Mouse (Mus musculus): ENCODE data around the gene Kdm1b.

The Kdm1b gene

DNA sequence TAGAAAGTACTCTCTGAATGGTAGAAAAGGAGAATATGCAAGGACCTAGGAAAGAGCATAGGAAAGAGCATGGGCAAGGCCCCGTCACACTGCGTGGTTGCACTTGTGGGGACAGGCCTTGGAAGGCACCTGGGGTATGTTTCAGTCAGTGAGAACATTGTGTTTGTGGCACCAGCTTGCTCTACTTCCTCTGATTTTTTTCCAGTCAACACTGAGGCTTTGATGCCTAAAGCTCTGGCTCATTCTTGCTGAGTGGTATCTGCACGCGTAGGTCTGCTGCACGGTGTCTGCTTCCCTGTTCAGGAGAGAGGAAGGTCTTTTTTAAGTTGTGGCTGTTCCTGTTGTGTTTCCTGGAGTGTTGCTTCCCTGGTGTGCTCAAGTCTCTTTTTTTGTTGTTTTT, 13.5 kb downstream of the Kdm1b start:
- no peak for DNase-seq (ENCODE audit: low read depth, low spot score)

DNA sequence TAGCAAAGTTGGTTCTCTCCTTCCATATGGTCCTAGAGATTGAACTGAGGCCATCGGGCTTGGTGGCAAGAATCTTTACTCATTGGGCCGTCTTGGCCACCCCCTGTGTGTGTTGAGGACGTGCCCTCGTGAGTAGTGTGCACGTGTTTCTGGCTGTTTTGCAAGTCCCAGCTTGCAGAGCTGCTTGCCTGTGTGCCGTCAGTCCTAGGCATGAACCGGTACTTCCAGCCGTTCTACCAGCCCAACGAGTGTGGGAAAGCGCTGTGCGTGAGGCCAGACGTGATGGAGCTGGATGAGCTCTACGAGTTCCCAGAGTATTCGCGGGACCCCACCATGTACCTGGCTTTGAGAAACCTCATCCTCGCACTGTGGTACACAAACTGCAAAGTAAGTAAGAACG, 19.5 kb downstream of the Kdm1b start:
- DNase-seq (ENCODE audit: low read depth, low spot score) = no peak

DNA sequence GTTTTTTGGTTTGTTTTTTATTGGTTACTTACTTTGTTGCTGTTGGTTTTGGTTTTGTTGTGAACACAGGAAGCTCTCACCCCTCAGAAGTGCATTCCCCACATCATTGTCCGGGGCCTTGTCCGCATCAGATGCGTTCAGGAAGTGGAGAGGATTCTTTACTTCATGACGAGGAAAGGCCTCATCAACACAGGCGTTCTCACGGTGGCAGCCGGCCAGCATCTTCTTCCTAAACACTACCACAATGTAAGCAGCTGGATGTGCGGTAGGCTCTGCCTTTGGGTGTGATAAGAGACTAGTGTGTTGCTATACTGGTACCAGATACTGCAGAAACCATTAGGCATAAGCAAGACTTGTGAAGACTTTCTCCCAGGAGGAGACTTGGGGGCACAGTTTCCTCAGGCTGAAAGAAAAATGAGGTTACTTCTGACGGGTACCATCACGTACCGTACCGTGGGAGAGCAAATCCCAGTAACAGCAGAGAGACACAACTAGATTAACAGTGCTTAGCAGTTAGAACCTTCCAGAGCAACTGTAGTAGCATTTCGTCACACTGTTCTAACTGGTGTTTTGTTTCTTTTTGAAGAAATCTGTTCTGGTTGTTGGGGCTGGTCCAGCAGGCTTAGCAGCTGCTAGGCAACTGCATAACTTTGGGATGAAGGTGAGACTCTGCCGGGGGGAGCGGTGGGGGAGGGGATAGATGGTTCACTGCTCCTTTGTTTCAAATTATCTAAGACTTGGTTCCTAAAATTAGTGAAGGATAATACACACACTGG, 20.9 kb downstream of the Kdm1b start:
- no peak for DNase-seq (ENCODE audit: low read depth, low spot score)

DNA sequence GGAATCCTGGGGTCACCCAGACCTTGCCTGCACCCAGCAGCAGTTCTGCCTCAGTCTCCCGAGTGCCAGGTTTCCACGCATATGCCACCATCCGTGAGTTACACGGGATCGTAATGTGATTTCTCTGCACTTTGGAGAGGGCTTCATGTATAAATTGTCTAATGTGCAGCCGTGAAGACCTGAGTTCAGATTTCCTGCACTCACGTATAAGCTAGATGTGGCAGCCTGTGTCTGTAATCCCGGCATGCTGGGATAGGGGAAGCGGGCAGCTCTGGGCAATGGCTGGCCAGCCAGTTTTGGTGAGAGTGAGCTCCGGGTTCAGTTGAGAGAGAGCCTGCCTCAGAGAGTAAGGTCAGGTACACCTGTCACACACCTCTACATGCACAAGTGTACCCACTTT, 23.2 kb downstream of the Kdm1b start:
- no peak for DNase-seq (ENCODE audit: low read depth, low spot score)

DNA sequence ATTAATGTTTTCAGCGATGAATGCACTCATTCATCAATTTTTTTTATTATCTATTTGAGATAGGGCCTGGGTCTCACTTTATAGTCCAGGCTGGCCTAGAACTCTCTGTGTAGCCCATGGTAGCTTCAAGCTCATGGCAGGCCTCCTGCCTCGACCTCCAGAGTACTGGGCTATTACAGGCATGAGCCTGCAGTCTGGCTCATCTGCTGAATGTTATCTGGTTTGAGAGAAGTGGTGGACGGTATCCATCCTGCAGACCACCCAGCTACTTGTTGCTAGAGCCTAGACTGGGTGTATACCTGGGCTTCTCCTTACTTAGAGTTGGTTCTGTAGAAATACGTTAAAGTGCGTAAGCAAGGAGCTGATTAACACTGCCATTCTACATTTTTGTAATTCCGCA, 23.7 kb downstream of the Kdm1b start:
- no peak for DNase-seq (ENCODE audit: low read depth, low spot score)

DNA sequence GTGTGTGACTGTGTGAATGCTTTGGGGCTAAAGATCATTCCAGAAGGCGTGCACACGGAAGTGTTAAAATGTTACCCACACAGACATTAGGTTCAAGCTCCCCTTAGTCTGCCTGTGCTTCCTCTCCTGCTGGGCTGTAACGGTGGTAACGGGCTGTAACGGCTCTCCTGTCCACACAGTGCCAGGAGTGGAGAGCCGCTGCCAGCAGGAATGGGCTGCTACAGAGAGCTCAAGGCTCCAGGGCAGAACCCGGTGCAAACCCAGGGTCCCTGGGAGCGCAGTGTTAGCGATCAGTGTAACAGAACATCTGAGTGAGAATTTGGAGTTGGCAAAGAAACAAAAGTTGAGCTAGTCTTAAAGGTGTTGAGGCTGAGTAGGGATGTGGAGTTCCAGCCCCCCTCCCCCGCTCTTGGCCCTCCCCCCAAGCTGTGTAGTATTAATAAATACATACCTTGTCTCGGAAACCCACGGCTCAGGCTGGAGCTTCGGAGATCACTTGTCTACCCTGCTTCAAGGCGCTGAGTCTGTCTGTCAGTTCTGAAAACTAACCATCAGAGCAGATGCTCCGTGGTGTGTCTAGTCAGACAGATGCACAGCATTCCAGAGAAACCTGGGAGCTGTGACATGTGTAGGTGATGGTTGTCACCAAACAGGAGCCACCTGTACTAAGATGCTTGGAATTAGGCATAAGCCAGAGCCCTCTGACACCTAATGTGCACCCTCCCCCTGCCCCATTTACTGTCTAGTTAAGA, 27.2 kb downstream of the Kdm1b start:
- DNase-seq (ENCODE audit: low read depth, low spot score) = no peak

DNA sequence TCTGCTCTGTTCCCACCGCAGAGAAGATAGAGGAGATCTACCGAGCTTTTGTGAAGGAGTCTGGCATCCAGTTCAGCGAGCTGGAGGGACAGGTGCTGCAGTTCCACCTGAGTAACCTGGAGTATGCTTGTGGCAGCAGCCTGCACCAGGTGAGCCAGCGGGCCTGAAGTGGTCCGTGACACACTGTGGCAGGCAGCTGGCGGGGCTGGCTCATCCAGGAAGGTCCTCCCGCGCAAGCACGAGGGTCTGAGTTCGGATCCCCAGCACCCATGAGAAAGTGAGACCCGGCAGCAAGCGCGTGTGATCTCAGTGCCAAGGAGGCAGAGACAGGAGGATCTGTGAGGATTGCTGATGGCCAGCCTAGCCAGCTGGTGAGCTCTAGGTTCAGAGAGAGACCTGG, 28.6 kb downstream of the Kdm1b start:
- DNase-seq (ENCODE audit: low read depth, low spot score) = no peak

DNA sequence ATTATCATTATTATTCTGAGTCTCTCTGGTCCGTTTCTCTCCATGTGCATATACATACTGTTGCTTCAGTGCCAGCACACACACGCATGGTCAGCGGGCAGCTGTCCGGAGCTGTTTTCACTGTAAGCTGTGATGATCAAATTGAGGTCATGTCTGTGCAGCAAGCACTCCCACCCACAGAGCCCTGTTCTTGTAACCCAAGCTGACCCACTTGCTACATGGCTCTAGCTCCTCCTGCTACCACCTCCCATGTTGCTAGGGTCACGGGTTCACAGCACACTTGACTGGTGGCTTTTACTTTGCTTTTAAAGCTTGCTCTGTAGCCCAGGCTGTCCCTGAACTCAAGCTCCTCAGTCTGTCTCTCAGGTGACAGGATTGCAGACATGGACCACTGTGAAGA, 29.2 kb downstream of the Kdm1b start:
- DNase-seq (ENCODE audit: low read depth, low spot score) = no peak

DNA sequence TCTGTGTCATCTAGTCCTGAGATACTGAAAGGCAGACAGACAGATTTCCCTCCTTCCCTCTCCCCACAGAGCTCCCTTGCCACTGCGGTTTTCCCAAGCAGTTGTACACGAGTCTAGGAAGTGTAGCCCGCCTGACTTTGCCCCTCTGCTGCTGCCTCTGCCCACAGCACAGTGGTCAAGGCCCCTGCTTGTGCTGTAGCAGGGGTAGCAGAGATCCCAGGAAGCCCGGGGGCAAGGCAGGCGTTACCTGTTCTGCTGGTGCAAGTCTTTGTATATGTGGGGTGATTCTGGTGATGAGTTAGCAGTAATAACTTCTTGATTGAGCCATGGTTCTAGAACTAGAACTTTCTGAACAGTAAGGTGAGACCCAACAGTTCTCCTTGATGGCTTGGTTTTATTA, 32.9 kb downstream of the Kdm1b start:
- no peak for DNase-seq (ENCODE audit: low read depth, low spot score)

DNA sequence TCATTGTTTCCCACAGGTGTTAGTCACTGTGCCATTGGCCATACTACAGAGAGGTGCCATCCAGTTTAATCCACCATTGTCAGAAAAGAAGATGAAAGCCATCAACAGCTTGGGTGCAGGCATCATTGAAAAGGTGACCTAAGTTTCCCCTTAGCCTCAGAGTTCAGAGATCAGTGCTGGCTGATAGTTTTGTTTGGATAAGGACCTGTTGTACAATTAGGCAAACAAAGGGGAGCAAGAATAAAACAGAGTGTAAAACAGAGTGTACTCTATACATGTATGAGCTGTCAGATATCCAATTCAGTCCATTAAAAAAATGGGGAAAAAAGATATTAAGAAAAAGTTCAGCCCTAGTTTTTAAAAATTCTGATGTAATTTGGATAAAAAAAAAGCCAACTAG, 34.1 kb downstream of the Kdm1b start:
- no peak for DNase-seq (ENCODE audit: low read depth, low spot score)

DNA sequence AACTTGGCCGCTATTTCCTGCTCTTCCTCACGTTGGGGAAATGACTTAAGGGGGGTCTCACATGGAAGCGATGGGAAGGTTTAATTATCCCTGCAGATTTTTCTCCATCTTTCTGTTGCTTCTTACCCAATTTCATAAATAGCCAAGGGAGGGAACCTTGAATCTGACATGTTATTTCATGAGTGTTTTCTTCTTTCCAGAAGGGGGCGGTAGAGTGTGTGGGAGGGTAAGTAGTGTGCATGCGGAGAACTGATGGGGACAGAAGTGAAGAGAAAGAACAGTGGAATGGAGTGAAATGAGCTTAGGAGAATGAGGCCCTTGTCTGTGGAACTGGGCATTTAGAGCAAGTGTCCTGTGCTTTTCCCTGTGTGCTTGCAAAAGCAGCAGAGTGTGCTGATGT, 35.5 kb downstream of the Kdm1b start:
- DNase-seq (ENCODE audit: low read depth, low spot score) = no peak

DNA sequence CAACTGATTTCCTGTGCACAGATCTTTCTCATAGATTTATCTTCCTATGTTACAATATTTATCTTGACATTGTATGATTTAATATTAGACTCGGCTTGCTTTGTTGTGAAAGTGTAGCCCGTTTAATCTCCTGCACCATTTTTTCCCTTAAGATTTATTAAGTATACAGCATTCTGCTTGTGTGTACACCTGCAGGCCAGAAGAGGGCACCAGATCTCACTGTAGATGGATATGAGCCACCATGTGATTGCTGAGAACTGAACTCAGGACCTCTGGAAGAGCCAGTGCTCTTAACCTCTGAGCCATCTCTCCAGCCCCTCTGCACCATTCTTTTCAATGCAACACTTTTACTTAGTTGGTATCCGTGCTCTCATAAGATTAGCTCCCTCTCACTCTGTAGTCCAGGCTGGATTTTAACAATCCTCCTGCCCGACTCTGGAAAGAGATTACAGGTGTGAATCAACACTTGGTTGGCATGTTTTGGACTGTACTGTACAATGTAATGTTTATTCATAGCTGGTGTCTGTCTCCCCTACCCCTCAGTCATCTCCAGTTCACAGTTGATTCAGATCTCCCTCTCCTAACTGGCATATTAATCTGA, 37.7 kb downstream of the Kdm1b start:
- DNase-seq (ENCODE audit: low read depth, low spot score) = no peak

DNA sequence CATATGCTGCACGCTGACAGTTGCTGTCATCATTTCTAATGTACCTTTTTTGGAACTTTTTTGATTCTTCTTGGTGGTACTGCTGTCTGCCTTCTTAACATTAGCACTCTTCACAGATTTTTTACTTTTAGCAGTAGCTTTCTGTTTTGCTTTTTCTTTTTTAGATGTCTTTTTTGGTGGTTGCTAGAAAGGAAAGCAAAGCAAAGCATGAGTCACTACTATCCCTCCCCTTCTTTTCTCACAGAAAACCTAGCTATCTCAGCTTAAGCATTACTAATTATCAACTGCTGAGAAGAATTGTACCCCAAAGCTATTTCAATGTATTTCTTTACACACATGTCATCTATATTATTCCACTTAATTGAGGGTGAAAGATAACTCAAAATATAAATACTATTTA, 45.1 kb downstream of the Kdm1b start:
- DNase-seq (ENCODE audit: low read depth, low spot score) = no peak

DNA sequence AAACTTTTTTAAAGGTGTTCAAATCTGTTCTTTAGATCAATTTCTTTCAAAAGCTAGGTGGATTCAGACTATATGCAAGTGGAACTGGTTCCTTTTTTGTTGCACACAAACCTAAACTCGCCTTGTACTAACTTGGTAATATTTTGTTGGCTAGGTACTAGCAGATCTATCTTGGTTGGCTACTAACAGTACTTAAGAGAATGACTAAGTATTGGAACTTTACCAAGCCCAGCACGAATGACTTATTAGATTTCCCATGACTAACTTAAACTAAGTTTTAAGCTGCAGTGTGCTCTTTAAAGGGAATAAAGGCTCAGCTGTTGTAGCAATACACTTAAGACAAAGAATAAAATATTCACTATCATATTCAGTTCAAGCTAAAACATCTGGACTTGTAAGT, 46.0 kb downstream of the Kdm1b start:
- DNase-seq (ENCODE audit: low read depth, low spot score) = no peak

DNA sequence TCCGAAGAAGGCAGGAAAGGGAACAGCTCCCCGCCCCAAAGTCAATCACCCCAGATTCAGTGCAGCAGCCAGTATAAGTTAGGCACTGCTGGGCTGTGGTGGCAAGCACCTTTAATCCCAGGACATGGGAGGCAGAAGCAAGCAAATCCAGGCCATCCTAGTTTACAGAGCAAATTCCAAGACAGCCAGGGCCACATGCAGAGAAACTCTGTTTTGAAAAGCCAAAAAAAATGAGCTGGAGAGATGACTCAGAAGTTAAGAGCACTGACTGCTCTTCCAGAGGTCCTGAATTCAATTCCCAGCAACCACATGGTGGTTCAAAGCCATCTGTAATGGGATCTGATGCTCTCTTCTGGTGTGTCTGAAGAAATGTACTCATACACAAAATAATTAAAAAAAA, 50.5 kb downstream of the Kdm1b start:
- DNase-seq (ENCODE audit: low read depth, low spot score) = no peak

DNA sequence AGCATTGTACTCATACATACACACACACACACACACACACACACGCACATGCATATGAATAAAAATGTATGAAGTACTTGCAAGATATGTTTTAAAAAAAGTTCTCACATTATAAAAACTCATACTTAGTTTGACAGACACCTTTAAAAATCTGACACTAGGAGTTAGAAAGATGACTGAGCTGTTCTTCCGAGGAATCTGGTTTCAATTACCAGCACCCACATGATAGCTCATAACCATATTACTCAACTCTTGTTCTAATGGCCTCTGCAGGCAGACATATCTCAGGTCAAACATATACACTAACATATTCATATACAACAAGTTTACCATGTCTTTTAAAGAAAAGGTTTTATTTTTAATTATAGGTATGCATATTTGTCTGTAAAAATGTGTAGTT, 53.3 kb downstream of the Kdm1b start:
- DNase-seq (ENCODE audit: low read depth, low spot score) = no peak

DNA sequence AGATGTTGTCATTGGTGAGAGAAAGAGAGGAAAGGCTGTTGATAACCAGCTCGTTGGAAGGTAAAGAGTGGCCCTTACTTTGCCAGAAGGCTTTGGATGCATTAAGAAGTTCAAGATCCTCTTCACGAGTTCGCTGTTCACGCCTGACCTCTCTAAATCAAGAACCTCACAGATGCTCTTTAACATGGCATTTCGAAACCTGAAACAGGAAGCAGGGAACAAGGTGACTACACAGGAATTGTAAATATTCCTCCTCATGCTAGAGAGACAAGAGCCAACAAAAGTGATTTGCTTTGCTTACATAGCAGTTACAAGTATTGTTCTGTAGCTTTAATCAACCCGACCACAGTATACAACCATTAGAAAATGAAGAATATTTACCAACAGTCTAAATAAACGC, 56.0 kb downstream of the Kdm1b start:
- no peak for DNase-seq (ENCODE audit: low read depth, low spot score)

DNA sequence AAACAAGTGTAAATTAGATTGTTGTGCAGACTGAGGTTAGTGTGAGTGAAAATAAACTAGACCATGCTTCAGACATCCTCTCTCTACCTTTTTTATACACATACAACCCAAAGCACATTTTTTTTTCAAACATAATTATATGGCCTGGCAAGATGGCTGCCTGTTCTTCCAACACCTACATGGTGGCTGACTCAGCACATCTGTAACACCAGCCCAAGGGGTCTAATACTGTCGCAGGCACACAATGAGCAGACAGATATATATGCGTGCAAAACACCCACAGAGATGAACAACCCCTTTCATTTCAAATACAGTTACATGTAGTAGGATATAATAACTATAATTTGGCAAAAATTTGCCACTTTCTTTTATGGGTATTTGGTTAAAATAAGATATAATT, 57.3 kb downstream of the Kdm1b start:
- no peak for DNase-seq (ENCODE audit: low read depth, low spot score)

DNA sequence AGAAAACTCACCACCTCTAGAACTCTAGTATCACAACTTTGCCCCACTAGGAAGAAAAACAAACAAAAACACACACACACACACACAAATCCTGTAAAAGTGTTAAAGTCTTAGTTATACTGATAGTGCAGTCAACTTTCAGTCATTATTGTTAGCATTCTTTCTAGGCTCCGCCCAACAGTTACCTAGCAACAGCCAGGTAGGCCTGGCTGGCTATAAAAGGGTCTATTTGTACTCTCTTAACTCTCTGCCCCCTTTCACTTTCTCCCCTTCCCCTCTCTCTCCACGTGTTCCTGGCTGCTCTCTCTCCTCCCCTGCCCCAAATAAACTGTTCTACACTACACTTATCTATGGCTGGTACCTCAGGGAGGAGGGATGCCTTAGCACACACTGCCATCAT, 60.8 kb downstream of the Kdm1b start:
- DNase-seq (ENCODE audit: low read depth, low spot score) = no peak

DNA sequence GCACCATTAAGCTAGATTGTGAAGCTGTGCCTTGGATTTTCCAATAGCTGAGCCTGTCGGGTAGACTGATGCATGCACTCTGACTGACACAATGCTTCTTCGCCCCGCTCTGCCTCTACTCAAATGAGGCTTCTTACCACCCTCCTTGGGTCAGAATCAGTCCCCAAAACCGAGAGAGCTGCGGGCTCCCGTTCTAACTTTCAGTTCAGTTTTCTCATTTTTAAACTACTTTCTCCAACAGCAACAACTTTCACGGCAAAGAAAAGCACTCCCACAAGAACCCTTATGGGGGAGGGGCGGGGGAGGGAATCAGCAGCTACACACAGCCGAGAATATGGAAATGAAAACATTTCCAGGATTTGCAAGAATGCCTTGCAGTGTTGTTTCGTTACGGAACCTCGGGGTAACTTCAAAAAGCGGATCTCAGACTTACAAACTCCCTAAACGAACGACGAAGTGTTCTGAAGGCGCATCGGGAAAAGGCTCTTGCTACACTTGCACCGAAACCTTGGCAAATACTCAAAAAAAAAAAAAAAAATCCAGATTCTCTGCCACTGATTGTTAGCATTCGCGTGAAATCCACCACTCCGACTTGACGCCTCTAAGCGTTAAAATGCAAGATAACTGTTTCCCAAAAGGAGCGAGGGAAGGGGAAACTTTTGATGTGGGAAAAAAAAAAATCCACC, 61.7 kb downstream of the Kdm1b start:
- DNase-seq (ENCODE audit: low read depth, low spot score) = peak; percentile 35

DNA sequence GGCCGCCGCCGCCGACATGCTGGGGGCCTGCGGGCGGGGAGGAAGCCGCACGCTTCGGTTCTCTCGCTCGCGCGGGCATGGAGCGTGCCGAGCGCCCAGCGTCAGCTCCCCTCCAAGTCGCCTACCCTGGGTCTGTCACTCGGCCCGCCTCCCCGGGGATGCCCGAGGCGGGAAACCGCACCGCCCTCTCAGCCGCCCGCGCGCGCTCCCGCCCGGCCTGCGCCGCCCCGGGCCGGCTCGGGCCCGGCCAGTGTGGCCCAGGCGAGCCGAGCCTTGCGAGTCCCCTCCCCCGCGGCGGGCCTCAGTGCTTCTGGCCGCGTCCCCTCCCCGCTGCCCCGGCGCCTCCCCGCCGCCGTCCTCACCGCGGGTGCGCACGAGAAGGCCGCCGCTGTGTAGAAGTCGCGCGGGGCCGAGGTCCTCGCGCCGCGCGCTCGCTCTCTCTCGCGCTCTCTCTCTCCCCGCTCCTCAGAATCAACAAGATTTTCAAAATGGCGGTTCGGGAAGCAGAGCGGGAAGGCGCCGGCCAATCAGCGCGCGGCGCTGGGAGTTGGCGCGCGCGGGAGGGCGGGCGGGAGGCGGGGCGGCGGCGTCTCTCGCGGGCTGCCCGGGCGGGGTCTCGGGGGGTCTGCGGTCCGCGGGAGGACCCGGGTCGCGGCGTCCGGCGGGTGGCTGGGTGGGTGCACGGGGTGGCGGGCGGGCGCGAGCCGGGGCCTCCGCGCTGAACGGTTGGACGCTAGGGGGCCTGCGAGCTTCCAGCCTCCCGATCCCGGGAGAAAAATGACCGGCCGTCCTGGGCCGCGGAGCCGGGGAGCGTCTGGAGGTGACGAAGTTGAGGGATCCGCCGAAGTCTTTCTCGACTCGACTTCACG, 62.6 kb downstream of the Kdm1b start, which contains the start of gene Dek:
Gene Dek (minus strand): TSS at position 491 of the 869 bp plus-strand sequence.
- DNase-seq (ENCODE audit: low read depth, low spot score) = peak; percentile 89

DNA sequence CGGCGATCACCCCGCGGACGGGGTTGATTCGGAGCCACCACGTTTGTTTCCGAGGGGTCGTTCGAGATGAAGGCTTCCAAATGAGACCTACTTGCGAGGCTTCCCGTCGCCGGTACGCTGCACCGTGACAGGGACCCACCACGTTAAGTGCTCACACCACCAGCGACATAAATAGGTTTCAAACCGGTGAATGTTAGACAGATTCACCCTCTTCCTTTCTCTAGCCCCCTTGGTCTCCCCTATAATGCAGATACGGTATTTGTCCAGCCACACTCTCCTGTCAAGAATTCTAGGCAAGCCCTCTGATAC, 63.2 kb downstream of the Kdm1b start:
- no peak for DNase-seq (ENCODE audit: low read depth, low spot score)

Measured in forelimb bud, embryonic 11.5 days (tissue).